Mouse (Mus musculus): ENCODE results near the gene Rundc3a. TPM values are rescaled to one million over a fixed set of nuclear protein-coding genes. Genes with fewer than 3 reads are reported as not detected.
"Not testable (repeated sequence)": the region's sequence is repeated elsewhere in the genome, so short reads cannot be mapped to it uniquely, and the experiment has no call there.

Rundc3a gene
- polyA plus RNA-seq, 1 experiment from 2014 or later = 1.7 TPM

GRCm38 (mm10) chr11:102380091-102380490, 13.1 kb upstream of the Rundc3a start:
- 84% methylated on average over 5 of the region's 5 CpGs for WGBS
- H3K27me3 ChIP-seq = peaks cover 12% of the 10 kb centered on the region
- H3K9ac ChIP-seq (replicated peaks) = no peak overlapping the region
- peaks cover 16% of the 10 kb centered on the region for H3K4me1 ChIP-seq (replicated peaks)
- no peak overlapping the region for H3K4me2 ChIP-seq
- no peaks in the 10 kb centered on the region for H3K36me3 ChIP-seq
- 0 out of 2 replicates have a peak, but pooled peaks cover 4% of the 10 kb centered on the region for H3K9me3 ChIP-seq
- no peak for ATAC-seq (ENCODE audit: insufficient number of reproducible peaks, insufficient read depth, low FRiP score, low TSS enrichment, low read depth)
- no peak overlapping the region for H3K4me3 ChIP-seq (replicated peaks)
- H3K27ac ChIP-seq = no peak overlapping the region

GRCm38 (mm10) chr11:102381341-102382100, 11.7 kb upstream of the Rundc3a start:
- Histone ChIP-seq H3K9me3 (0 out of 2 replicates have a peak, but pooled peaks cover 4% of the 10 kb centered on the region), H3K9ac (replicated peaks) (no peak overlapping the region), H3K36me3 (no peaks in the 10 kb centered on the region), H3K4me1 (replicated peaks) (peaks cover 2% of the 10 kb centered on the region; the same call in 1 of the 2 replicates), H3K4me2 (no peak overlapping the region), H3K27me3 (peaks cover 8% of the 10 kb centered on the region; the same call in 1 of the 2 replicates), H3K27ac (no peak overlapping the region), H3K4me3 (replicated peaks) (no peak overlapping the region)
- WGBS = 52% methylated on average over 4 of the region's 4 CpGs
- ATAC-seq (ENCODE audit: insufficient number of reproducible peaks, insufficient read depth, low FRiP score, low TSS enrichment, low read depth) = no peak

GRCm38 (mm10) chr11:102382794-102383193, 10.4 kb upstream of the Rundc3a start:
- no peak overlapping the region for H3K27ac ChIP-seq
- H3K27me3 ChIP-seq = 0 out of 2 replicates have a peak, but pooled peaks cover 5% of the 10 kb centered on the region
- no peak overlapping the region for H3K4me3 ChIP-seq (replicated peaks)
- no peak overlapping the region for H3K9ac ChIP-seq (replicated peaks)
- no peaks in the 10 kb centered on the region for H3K4me1 ChIP-seq (replicated peaks)
- no peak for ATAC-seq (ENCODE audit: insufficient number of reproducible peaks, insufficient read depth, low FRiP score, low TSS enrichment, low read depth)
- 0 out of 2 replicates have a peak, but pooled peaks cover 4% of the 10 kb centered on the region for H3K9me3 ChIP-seq
- WGBS = 91% methylated on average over 3 of the region's 3 CpGs
- H3K36me3 ChIP-seq = no peaks in the 10 kb centered on the region
- no peak overlapping the region for H3K4me2 ChIP-seq

GRCm38 (mm10) chr11:102383365-102384136, 9.7 kb upstream of the Rundc3a start:
- Histone ChIP-seq H3K9ac (replicated peaks) (no peak overlapping the region), H3K36me3 (no peaks in the 10 kb centered on the region), H3K4me3 (replicated peaks) (no peak overlapping the region), H3K27me3 (0 out of 2 replicates have a peak, but pooled peaks cover 5% of the 10 kb centered on the region), H3K9me3 (0 out of 2 replicates have a peak, but pooled peaks cover 4% of the 10 kb centered on the region), H3K27ac (no peak overlapping the region), H3K4me2 (no peak overlapping the region), H3K4me1 (replicated peaks) (no peaks in the 10 kb centered on the region)
- ATAC-seq (ENCODE audit: insufficient number of reproducible peaks, insufficient read depth, low FRiP score, low TSS enrichment, low read depth) = no peak
- 74% methylated on average over 1 of the region's 1 CpGs for WGBS

GRCm38 (mm10) chr11:102384418-102384817, 8.8 kb upstream of the Rundc3a start:
- Histone ChIP-seq H3K27me3 (0 out of 2 replicates have a peak, but pooled peaks cover 5% of the 10 kb centered on the region), H3K9me3 (no peaks in the 10 kb centered on the region), H3K4me3 (replicated peaks) (no peak overlapping the region), H3K4me2 (no peak overlapping the region), H3K4me1 (replicated peaks) (no peaks in the 10 kb centered on the region), H3K9ac (replicated peaks) (no peak overlapping the region), H3K27ac (no peak overlapping the region), H3K36me3 (no peaks in the 10 kb centered on the region)
- 78% methylated on average over 2 of the region's 2 CpGs for WGBS
- no peak for ATAC-seq (ENCODE audit: insufficient number of reproducible peaks, insufficient read depth, low FRiP score, low TSS enrichment, low read depth)

GRCm38 (mm10) chr11:102385075-102385474, 8.1 kb upstream of the Rundc3a start:
- Histone ChIP-seq H3K27me3 (0 out of 2 replicates have a peak, but pooled peaks cover 5% of the 10 kb centered on the region), H3K4me2 (no peak overlapping the region), H3K4me1 (replicated peaks) (no peaks in the 10 kb centered on the region), H3K27ac (no peak overlapping the region), H3K9me3 (no peaks in the 10 kb centered on the region), H3K9ac (replicated peaks) (no peak overlapping the region), H3K4me3 (replicated peaks) (no peak overlapping the region), H3K36me3 (no peaks in the 10 kb centered on the region)
- no peak for ATAC-seq (ENCODE audit: insufficient number of reproducible peaks, insufficient read depth, low FRiP score, low TSS enrichment, low read depth)
- 46% methylated on average over 4 of the region's 4 CpGs for WGBS

GRCm38 (mm10) chr11:102386121-102386520, 7.1 kb upstream of the Rundc3a start:
- 65% methylated on average over 5 of the region's 5 CpGs for WGBS
- Histone ChIP-seq H3K4me1 (replicated peaks) (no peaks in the 10 kb centered on the region), H3K9ac (replicated peaks) (no peak overlapping the region), H3K9me3 (no peaks in the 10 kb centered on the region), H3K4me3 (replicated peaks) (no peak overlapping the region), H3K36me3 (no peaks in the 10 kb centered on the region), H3K27ac (no peak overlapping the region), H3K27me3 (0 out of 2 replicates have a peak, but pooled peaks cover 5% of the 10 kb centered on the region), H3K4me2 (no peak overlapping the region)
- no peak for ATAC-seq (ENCODE audit: insufficient number of reproducible peaks, insufficient read depth, low FRiP score, low TSS enrichment, low read depth)

- H3K4me2 ChIP-seq; H3K9ac ChIP-seq (replicated peaks); ATAC-seq (ENCODE audit: insufficient number of reproducible peaks, insufficient read depth, low FRiP score, low TSS enrichment, low read depth); H3K36me3 ChIP-seq; H3K4me3 ChIP-seq (replicated peaks); H3K27ac ChIP-seq; H3K9me3 ChIP-seq: not testable (repeated sequence)
- H3K27me3 ChIP-seq = peaks cover 17% of the 10 kb centered on the region
- H3K4me1 ChIP-seq (replicated peaks) = peaks cover 19% of the 10 kb centered on the region
- WGBS = 97% methylated on average over 4 of the region's 5 CpGs
These were observed 3.8 kb upstream of the Rundc3a start for GRCm38 (mm10) chr11:102389436-102389835.

- H3K4me3 ChIP-seq (replicated peaks) = peak overlapping the region; percentile 44
- H3K9me3 ChIP-seq = no peaks in the 10 kb centered on the region
- H3K36me3 ChIP-seq = no peaks in the 10 kb centered on the region
- peak overlapping the region; percentile 90 for H3K4me2 ChIP-seq
- WGBS = 19% methylated on average over 15 of the region's 15 CpGs
- no peak overlapping the region for H3K27ac ChIP-seq
- peaks cover 44% of the 10 kb centered on the region for H3K27me3 ChIP-seq
- 0 out of 2 replicates have a peak, but pooled peaks have one; percentile 12 for ATAC-seq (ENCODE audit: insufficient number of reproducible peaks, insufficient read depth, low FRiP score, low TSS enrichment, low read depth)
- peak overlapping the region; percentile 40; the same call in 1 of the 2 replicates for H3K9ac ChIP-seq (replicated peaks)
- H3K4me1 ChIP-seq (replicated peaks) = peaks cover 26% of the 10 kb centered on the region
These were observed 564 bp upstream of the Rundc3a start for GRCm38 (mm10) chr11:102392441-102393237.

GRCm38 (mm10) chr11:102393719-102394420, 667 bp downstream of the Rundc3a start:
- H3K36me3 ChIP-seq = no peaks in the 10 kb centered on the region
- H3K4me3 ChIP-seq (replicated peaks) = peak overlapping the region; percentile 44
- no peaks in the 10 kb centered on the region for H3K9me3 ChIP-seq
- no peak for ATAC-seq (ENCODE audit: insufficient number of reproducible peaks, insufficient read depth, low FRiP score, low TSS enrichment, low read depth)
- WGBS = 7% methylated on average over 17 of the region's 17 CpGs
- peak overlapping the region; percentile 40; the same call in 1 of the 2 replicates for H3K9ac ChIP-seq (replicated peaks)
- H3K27ac ChIP-seq = no peak overlapping the region
- H3K4me2 ChIP-seq = peak overlapping the region; percentile 90
- peaks cover 26% of the 10 kb centered on the region for H3K4me1 ChIP-seq (replicated peaks)
- peaks cover 56% of the 10 kb centered on the region for H3K27me3 ChIP-seq
